Mouse (Mus musculus): ENCODE results near the gene Zyg11b. TPM values are rescaled to one million over a fixed set of nuclear protein-coding genes. Genes with fewer than 3 reads are reported as not detected.

Zyg11b gene
- total and polyA plus RNA-seq, 2 experiments from 2014 or later, result 24.0 to 108 TPM

DNA sequence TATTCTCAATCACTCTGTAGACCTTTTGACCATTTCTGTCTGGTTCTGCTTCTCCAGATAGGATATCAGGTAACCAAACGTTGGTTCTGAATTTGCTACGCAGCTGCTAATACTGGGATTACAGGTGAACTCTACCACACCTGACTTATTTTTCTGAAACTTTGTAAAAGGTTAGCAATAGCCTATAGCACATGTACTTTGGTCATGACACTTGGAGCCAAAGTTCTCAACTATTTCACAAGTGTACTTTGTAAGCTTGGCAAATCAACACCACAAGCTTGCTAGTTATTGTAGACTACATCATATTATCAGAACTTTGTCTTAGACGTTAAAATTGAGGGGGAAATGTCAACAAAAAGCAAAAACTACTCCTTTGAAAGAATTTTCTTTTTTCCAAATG lies 67.2 kb downstream of the Zyg11b start:
- Histone ChIP-seq H3K36me3 (ENCODE audit: insufficient read depth, low read length) (peaks cover 31% of the 10 kb centered on the region), H3K9ac (replicated peaks; ENCODE audit: low read length) (no peak overlapping the region), H3K4me2 (ENCODE audit: low read depth, low read length) (no peak overlapping the region), H3K27me3 (ENCODE audit: insufficient read depth, low read length) (no peaks in the 10 kb centered on the region), H3K4me3 (ENCODE audit: low read length) (no peak overlapping the region), H3K27ac (no peak overlapping the region), H3K4me1 (ENCODE audit: insufficient read depth, low read length) (no peaks in the 10 kb centered on the region), H3K9me3 (ENCODE audit: low read length) (no peaks in the 10 kb centered on the region)
- ATAC-seq, result no peak
- no peak for DNase-seq (ENCODE audit: low spot score)
- 93% methylated on average over 3 of the region's 3 CpGs for WGBS
- TF ChIP-seq CTCF (IDR thresholded peaks at IDR 0.05; ENCODE audit: low read depth), result no peak

DNA sequence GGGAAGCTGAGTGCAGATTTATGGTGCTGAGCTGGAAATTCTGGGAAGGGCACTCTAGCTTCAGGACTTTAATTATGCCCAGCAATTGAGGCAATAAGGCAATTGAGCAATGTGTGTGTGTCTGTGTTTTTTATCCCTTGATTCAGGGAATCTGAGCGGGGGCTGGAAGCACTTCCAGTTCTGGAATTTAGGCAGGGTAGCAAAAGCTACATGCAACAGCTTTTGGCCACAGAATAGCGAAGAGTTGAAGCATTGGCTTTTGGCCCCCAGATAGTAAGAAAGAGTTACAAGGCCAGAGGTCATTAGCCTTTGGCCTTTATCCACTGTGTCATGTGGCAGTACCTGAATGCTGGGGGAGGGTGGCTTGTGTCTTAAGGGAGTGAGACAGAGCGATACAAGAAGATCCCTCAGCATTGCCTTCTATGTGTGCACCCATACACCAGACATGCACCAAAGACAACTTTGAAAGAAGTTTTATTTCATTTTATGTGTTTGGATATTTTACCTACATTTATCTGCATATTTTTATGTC lies 75.5 kb downstream of the Zyg11b start:
- Histone ChIP-seq H3K9me3 (ENCODE audit: low read length) (no peaks in the 10 kb centered on the region), H3K4me2 (ENCODE audit: low read depth, low read length) (no peak overlapping the region), H3K27me3 (ENCODE audit: insufficient read depth, low read length) (no peaks in the 10 kb centered on the region), H3K36me3 (ENCODE audit: insufficient read depth, low read length) (no peaks in the 10 kb centered on the region), H3K4me3 (ENCODE audit: low read length) (no peak overlapping the region), H3K27ac (no peak overlapping the region), H3K4me1 (ENCODE audit: insufficient read depth, low read length) (no peaks in the 10 kb centered on the region), H3K9ac (replicated peaks; ENCODE audit: low read length) (no peak overlapping the region)
- TF ChIP-seq CTCF (IDR thresholded peaks at IDR 0.05; ENCODE audit: low read depth), result no peak
- WGBS, result 35% methylated on average over 3 of the region's 3 CpGs
- no peak for ATAC-seq
- DNase-seq (ENCODE audit: low spot score), result no peak

DNA sequence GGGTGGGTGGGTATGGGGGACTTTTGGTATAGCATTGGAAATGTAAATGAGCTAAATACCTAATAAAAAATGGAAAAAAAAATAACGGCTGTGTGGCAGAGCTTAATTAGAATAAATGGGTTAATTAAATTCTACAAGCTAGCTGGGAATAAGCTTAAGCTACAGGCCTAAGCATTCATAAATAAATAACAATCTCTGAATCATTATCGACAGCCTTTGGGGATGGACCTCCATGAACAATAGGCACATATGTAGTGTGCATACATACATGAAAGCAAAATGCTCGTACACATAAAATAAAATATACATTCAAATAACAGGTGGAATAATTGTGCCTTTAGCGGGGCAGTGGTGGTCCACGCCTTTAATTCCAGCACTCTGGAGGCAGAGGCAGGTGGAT lies 78.4 kb downstream of the Zyg11b start:
- no peaks in the 10 kb centered on the region for H3K36me3 ChIP-seq (ENCODE audit: insufficient read depth, low read length)
- H3K4me2 ChIP-seq (ENCODE audit: low read depth, low read length), result no peak overlapping the region
- WGBS, result 86% methylated on average over 5 of the region's 5 CpGs

DNA sequence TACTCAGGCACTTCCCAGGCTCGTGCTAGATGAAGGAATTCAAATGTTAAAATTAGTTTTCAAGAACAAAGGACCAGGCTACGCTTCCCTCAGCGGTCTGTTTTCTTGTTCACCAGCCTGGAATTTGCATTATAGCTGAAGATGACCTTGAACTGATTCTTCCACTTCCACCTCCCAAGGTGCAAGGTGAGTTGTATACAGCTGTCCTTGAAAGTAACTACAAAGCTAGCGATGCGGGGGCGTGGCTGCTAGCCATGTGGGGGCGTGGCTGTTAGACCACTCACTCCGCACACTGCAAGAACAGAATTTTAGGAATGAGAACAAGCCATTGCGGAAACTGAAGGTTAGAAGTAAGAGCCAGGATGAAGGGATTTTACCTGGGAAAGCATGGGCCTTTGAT lies 81.9 kb downstream of the Zyg11b start:
- DNase-seq (ENCODE audit: low spot score), result no peak
- H3K4me1 ChIP-seq (ENCODE audit: insufficient read depth, low read length), result no peaks in the 10 kb centered on the region
- ATAC-seq, result no peak

More for the DNA sequence above, 78.4 kb downstream of the Zyg11b start:
- Histone ChIP-seq H3K27me3 (ENCODE audit: insufficient read depth, low read length) (peaks cover 5% of the 10 kb centered on the region; the same call in 1 of the 2 replicates), H3K27ac (no peak overlapping the region), H3K4me1 (ENCODE audit: insufficient read depth, low read length) (no peaks in the 10 kb centered on the region), H3K4me3 (ENCODE audit: low read length) (no peak overlapping the region), H3K9me3 (ENCODE audit: low read length) (no peaks in the 10 kb centered on the region), H3K9ac (replicated peaks; ENCODE audit: low read length) (no peak overlapping the region)
- ATAC-seq (no peak), DNase-seq (ENCODE audit: low spot score) (no peak)
- TF ChIP-seq CTCF (IDR thresholded peaks at IDR 0.05; ENCODE audit: low read depth), result no peak

DNA sequence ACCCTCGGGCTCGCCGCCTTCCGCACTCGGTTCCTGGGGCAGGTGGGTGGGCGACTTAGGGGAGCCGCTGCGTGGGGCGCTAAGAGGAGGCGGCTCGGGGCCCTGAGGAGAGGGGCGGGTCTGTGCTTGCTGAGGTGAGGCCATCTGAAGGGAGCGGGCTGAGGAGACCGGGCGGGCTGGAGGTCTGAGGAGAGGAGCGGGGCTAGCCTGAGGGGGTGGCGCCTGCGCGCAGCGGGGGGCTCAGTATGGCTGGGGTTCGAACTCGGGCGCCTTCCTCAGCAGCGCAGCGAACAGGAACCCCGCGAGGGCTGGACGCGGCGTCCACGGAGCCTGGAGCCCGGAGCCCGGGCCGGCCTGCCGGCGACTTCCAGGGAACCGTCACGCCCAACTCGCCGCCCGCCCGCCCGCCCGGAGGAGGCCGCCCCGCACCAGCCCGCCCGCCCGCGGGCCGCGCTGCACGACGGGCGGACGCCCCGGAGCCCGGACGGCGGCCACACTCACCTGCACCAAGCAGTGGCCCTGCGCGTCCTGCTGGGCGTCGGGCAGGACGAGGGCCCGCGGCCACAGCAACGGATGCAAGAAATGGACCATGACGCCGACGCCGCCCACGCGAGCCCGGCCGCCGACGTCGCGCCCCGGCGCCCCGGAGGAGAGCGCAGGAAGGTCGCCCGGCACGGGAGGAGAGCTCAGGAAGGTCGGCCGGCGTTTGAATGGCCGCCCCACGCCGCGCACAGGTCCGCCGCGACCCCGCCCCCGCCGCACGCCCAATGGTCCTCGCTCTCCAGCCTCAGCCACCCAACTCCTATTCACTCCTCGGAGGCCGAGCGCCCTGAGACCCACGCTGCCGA lies 83.3 kb downstream of the Zyg11b start, which contains the start of gene Zyg11a:
TSS of gene Zyg11a (minus strand) at position 717 of the 848 bp plus-strand sequence.
- Histone ChIP-seq H3K9ac (replicated peaks; ENCODE audit: low read length) (no peak within 1 kb of the TSS), H3K4me2 (ENCODE audit: low read depth, low read length) (peak within 1 kb of the TSS; percentile 50), H3K4me3 (ENCODE audit: low read length) (peak within 1 kb of the TSS; percentile 39), H3K36me3 (ENCODE audit: insufficient read depth, low read length) (no peaks in the 10 kb centered on the region), H3K27me3 (ENCODE audit: insufficient read depth, low read length) (peaks cover 14% of the 10 kb centered on the region; the same call in 1 of the 2 replicates), H3K4me1 (ENCODE audit: insufficient read depth, low read length) (no peaks in the 10 kb centered on the region), H3K27ac (no peak within 1 kb of the TSS), H3K9me3 (ENCODE audit: low read length) (no peaks in the 10 kb centered on the region)
- no peak for TF ChIP-seq CTCF (IDR thresholded peaks at IDR 0.05; ENCODE audit: low read depth)
- DNase-seq (ENCODE audit: low spot score), result no peak
- 2% methylated on average over 63 of the region's 107 CpGs for WGBS
- ATAC-seq, result peak; percentile 38; the same call in 1 of the 2 replicates

More for the DNA sequence above, 81.9 kb downstream of the Zyg11b start:
- Histone ChIP-seq H3K27me3 (ENCODE audit: insufficient read depth, low read length) (peaks cover 14% of the 10 kb centered on the region; the same call in 1 of the 2 replicates), H3K4me2 (ENCODE audit: low read depth, low read length) (no peak overlapping the region), H3K9me3 (ENCODE audit: low read length) (no peaks in the 10 kb centered on the region), H3K36me3 (ENCODE audit: insufficient read depth, low read length) (no peaks in the 10 kb centered on the region), H3K4me3 (ENCODE audit: low read length) (no peak overlapping the region), H3K9ac (replicated peaks; ENCODE audit: low read length) (no peak overlapping the region), H3K27ac (no peak overlapping the region)
- 16% methylated on average over 9 of the region's 9 CpGs for WGBS
- TF ChIP-seq CTCF (IDR thresholded peaks at IDR 0.05; ENCODE audit: low read depth), result no peak

DNA sequence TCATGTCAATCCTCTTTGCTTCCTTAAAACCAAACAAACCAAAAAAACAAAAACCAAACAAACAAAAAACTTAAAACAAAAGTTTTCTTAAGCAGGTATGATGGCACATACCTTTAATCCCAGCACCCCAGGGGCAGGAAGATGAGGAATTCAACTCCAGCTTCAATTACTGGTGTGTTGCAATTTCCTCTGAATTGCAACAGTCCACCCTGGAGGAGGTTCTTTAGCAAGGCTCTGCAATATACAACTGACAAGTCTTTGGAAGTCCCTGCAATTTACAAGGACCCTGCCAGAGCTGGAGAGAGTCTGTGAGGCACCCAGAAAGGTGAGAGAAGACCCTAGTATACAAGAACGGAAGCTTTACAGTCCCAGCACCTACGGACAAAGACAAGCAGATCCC lies 87.9 kb downstream of the Zyg11b start:
- Histone ChIP-seq H3K4me3 (ENCODE audit: low read length) (no peak overlapping the region), H3K4me1 (ENCODE audit: insufficient read depth, low read length) (no peaks in the 10 kb centered on the region), H3K36me3 (ENCODE audit: insufficient read depth, low read length) (no peaks in the 10 kb centered on the region), H3K27me3 (ENCODE audit: insufficient read depth, low read length) (peaks cover 14% of the 10 kb centered on the region; the same call in 1 of the 2 replicates), H3K9me3 (ENCODE audit: low read length) (no peaks in the 10 kb centered on the region), H3K27ac (no peak overlapping the region), H3K4me2 (ENCODE audit: low read depth, low read length) (no peak overlapping the region), H3K9ac (replicated peaks; ENCODE audit: low read length) (no peak overlapping the region)
- ATAC-seq (no peak), DNase-seq (ENCODE audit: low spot score) (no peak)
- TF ChIP-seq CTCF (IDR thresholded peaks at IDR 0.05; ENCODE audit: low read depth), result no peak
- 78% methylated on average over 2 of the region's 2 CpGs for WGBS

DNA sequence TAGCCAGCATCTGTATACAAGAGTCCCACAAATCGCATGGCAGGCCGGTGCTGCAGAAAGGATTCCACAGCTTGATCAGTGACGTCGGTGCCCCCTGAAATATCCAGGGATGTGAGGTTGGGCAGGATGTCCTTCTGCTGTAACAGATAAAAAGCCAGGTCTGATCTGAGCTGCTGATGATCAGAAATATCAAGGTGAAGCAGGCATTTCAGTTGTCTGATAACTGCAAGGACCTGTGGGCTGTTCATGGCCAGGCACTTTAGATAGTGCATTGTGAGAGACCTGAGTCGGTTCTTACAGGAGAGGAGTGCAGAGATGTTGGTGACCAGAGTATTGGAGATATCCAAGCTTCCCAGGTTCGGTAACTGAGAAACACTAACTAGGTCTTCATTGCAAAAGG lies 96.3 kb downstream of the Zyg11b start:
- H3K36me3 ChIP-seq (ENCODE audit: insufficient read depth, low read length), result no peaks in the 10 kb centered on the region
- H3K9me3 ChIP-seq (ENCODE audit: low read length), result no peaks in the 10 kb centered on the region
- 94% methylated on average over 6 of the region's 6 CpGs for WGBS
- TF ChIP-seq CTCF (IDR thresholded peaks at IDR 0.05; ENCODE audit: low read depth), result no peak
- no peak overlapping the region for H3K4me2 ChIP-seq (ENCODE audit: low read depth, low read length)
- no peak overlapping the region for H3K9ac ChIP-seq (replicated peaks; ENCODE audit: low read length)
- no peaks in the 10 kb centered on the region for H3K4me1 ChIP-seq (ENCODE audit: insufficient read depth, low read length)
- no peaks in the 10 kb centered on the region for H3K27me3 ChIP-seq (ENCODE audit: insufficient read depth, low read length)
- DNase-seq (ENCODE audit: low spot score) (no peak), ATAC-seq (no peak)
- no peak overlapping the region for H3K4me3 ChIP-seq (ENCODE audit: low read length)
- H3K27ac ChIP-seq, result no peak overlapping the region
